Mouse (Mus musculus) gastrocnemius, postnatal 25 days (tissue): ENCODE data around the gene Cfap61. TPM values are rescaled to one million over a fixed set of nuclear protein-coding genes. Genes with fewer than 3 reads are reported as not detected.
"Not testable (repeated sequence)": the region's sequence is repeated elsewhere in the genome, so short reads cannot be mapped to it uniquely, and the experiment has no call there.

Source experiments
- DNase-seq: peaks from one replicate; pipeline ENCODE4 v3.0.0; 2022
- long read RNA-seq, 2 experiments: library from polyadenylated mRNA; stranded (forward); transcript quantifications; one replicate each; pipeline ENCODE4 v2.0.0; 2021
- total RNA-seq, 2 experiments: library from RNA; stranded (reverse); gene quantifications; 1 replicate in 1 of 2; 2 replicates in 1 of 2; pipeline ENCODE4 v1.2.3; 2021

Cfap61 gene
- not detected for total RNA-seq
- long read RNA-seq, experiment 1, result 0 reads
- long read RNA-seq, experiment 2, result 0 reads

DNA sequence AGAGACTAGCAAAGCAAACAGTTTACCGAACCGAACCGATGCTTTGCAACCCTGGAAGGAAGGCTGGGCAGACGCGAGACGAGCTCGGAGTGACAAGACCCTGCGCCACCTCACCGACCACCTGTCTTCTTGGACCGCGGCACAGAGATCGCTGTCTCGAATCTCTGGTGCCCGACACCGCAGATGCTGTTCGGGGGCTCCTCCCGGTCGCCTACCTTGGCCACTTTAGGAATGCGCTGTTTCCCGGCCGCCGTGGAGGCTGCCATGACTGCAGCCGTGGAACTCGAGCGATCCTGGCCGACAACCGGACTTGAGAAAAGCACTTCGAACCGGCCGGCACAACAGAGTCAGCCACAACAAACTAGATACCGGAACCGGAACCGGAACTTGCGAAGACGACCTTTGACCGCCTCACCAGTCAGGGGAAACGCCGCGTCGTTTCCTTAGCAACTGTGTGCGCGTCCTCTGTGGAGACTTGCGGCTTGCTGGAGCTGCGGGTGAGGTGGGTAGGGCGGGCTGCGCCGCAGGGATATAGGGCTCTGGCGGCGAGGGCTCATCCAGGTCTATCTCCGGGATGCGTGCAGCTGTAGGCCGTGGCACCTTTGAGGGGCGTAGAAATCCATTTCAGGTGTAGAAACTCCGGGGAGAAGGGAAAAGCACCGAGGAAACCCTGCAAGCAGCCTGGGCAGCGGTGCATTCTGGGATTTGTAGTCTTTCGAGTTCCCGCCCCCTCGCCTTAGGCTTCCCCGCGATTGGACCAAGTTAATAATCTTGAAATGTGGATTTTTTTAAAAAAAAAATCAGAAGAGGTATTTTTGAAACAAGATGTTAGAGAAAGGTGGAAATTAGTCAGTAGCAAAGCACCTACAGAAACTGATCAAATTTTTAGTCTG is at the start of gene Cfap61, which contains the start of gene Crnkl1:
Gene Cfap61, plus strand, starts transcription at position 446 of the 893 bp plus-strand sequence.
Gene Crnkl1, minus strand, starts transcription at position 676 of the 893 bp plus-strand sequence.
- peak; percentile 90 for DNase-seq

DNA sequence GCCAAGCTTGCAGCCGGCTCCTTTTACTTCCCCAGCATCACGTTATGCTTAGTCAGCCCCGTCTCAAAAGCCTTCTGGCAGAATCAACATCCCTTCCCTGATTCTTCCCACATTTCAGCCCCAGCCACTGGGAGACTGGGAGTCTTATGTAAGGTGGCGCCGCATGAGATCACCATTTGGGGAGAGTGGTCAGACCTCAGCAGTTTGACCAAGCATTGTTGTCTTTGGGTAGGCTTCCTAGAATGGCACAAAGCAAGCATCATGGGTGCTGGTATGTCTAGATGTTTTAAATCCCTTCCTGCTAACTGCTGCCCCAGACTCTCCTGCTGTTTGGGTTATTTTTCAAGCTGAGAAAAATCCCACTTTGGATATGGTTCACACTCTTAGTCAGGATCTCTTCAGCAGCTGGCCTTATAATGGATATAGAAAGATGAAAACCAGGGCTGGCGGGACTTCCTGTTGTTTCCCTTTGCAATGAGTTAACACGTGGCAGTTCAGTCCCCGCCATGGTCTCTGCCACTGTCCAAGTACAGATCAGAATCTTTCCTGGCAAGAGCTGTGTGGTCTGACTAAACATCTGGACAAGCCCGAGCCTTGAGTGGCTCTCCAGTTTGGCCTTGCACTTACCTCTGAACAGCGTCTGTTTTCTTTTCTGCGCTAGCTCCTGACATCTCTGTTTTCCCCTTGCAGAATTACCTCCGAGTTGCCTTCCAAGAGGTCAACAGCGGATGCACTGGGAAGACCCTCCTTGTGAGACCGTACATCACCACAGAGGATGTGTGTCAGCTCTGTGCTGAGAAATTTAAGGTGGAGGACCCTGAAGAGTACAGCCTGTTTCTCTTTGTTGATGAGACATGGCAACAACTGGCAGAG is 49.4 kb upstream of the Cfap61 start:
- DNase-seq, result peak; percentile 79

- DNase-seq, result peak; percentile 78
Measured at GRCm38 (mm10) chr2:145887937-145888765, 46.4 kb upstream of the Cfap61 start.

- DNase-seq, result no peak
Measured at GRCm38 (mm10) chr2:145888766-145889480, 45.7 kb upstream of the Cfap61 start.

DNA sequence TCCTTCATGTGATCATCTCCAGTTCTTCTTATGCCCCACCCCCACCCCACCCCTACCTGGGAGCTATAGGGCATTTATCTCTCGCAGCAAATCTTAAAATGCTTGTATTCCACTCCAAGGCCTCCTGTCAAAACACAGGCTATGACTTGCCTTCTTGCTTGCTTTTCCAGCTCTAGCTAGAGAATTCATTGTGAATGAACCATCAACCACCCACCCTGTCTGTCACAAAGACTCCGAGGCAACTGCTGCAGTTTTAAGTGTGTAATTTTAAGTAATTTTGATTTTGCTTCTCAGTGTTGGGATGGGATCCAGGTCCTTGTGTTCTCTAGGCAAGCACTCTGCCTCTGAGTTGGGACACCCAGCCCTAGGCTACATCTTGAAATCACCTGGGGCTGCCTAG is 44.0 kb upstream of the Cfap61 start:
- DNase-seq, result no peak

DNA sequence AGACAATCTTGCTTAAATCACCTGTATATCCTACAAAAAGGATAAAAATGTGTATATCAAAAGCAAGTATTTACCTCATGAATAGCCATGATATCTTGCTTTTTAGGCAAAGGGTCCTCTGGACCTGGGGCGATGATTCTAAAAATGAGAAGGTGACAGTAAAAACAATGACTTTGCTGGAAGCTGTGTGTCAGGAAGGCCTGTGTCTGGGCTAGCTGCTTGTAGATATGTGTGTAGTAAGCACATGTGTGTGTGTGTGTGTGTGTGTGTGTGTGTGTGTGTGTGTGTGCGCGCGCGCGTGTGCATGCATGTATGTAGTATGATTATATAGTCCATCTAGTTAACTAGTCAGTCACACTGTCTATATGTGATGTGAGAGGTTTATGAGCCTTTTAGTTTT is 40.8 kb upstream of the Cfap61 start:
- no peak for DNase-seq

GRCm38 (mm10) chr2:145898106-145898505 is 36.5 kb upstream of the Cfap61 start:
- no peak for DNase-seq

GRCm38 (mm10) chr2:145900318-145900717 is 34.3 kb upstream of the Cfap61 start:
- not testable (repeated sequence) for DNase-seq

DNA sequence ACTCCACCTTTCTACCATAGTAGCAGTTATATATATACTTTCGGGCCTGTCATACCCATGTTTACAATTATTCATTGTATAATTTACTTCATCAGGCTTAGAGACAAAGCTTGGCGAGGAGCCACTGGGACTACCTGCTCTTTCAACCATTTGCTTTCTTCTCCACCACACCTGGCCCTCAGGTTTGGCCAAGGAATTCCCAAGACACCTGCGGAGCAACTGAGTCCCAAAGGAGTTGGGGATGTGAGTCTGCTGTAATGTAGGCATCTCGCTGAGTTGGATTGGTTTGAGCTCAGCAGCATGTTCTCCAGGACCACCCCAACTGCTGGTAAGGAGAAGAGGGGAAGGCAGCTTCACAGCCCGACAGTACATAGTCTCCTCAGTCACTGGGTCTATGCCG is 32.7 kb upstream of the Cfap61 start, which contains the start of gene Naa20:
Gene Naa20, plus strand, starts transcription at position 239 of the 400 bp plus-strand sequence.
- no peak for DNase-seq

DNA sequence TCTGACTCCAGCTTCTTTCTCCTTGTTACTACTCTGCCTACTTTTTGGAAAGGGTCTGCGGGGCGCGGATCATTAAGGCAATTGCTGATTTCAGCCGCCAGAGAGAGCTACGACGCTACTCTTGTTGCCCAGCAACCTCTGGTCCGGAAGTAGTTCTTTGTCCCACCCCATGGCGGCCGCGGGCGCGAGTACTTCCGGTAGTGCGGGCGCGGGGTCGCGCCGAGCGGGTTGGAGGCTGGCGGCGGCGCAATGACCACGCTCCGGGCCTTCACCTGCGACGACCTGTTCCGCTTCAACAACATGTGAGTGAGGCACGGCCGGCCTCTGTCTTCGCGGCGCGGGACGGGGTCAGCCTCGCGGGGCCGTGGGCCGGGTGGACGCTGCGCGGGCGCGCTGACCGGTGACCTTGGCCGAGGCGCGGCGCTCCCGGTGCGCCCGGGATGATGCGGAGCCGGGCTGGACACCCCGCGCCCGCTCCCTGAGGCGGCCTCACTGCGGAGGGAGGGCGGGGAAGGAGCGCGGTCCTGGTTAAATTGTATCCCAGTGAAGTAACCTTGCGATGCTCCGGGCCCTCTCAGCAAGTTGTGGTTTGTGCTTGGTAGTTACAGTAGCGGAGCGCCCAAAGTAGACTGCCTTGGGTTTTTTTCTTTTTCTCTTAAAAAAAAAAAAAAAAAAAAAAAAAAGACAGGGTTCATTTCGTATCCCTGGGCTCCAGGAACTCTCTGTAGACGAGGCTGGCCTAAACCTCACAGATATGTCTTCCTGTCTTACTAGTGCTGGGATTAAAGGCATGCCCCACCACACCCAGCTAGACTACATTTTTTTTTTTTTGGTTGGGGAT is 31.3 kb upstream of the Cfap61 start:
- DNase-seq, result peak; percentile 86

GRCm38 (mm10) chr2:145903983-145904616 is 30.5 kb upstream of the Cfap61 start:
- no peak for DNase-seq

DNA sequence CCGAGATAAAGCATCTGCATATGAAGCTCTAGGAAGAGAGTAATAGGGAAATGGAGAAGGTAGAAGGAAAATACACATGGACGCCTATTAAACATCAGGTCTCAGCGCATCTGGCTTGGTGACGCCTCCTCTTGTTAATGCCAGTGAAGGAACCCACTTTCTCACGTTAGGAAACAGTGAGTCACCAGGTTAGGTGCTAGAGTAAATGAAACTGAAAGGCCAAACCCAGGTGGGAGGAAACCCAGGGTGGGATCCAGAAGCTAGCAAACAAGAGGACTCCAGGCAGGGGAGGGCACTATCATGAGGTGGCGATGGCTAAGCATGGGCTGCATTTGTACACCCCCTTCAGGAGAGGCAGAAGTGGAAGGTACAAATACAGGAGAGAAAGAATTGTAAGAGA is 29.4 kb upstream of the Cfap61 start:
- DNase-seq, result no peak

GRCm38 (mm10) chr2:145905884-145906283 is 28.7 kb upstream of the Cfap61 start:
- DNase-seq, result not testable (repeated sequence)

- DNase-seq, result no peak
Measured at GRCm38 (mm10) chr2:145920941-145921650, 13.5 kb upstream of the Cfap61 start.

GRCm38 (mm10) chr2:145936975-145937374 is 2.4 kb downstream of the Cfap61 start:
- DNase-seq, result no peak

DNA sequence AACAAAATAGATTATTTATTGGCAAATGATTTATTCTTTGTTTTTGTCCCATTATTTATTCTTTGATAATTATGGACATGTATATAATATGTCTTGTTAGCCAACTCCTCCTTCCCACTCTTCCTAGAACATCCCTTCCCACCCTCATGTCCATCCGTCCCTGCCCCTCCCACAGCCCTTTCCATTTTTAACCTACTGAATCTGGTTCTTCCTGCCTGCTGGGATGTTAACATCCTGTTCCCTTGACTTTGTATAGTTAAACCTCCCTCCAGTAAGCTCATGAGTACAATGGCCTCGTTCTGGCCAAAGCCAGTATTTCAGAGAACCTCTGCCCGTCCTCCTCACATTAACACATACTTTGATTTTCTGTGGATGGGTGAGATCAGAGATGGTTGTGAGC is 6.8 kb downstream of the Cfap61 start:
- no peak for DNase-seq

- DNase-seq, result no peak
Measured at GRCm38 (mm10) chr2:145944286-145944685, 9.7 kb downstream of the Cfap61 start.

DNA sequence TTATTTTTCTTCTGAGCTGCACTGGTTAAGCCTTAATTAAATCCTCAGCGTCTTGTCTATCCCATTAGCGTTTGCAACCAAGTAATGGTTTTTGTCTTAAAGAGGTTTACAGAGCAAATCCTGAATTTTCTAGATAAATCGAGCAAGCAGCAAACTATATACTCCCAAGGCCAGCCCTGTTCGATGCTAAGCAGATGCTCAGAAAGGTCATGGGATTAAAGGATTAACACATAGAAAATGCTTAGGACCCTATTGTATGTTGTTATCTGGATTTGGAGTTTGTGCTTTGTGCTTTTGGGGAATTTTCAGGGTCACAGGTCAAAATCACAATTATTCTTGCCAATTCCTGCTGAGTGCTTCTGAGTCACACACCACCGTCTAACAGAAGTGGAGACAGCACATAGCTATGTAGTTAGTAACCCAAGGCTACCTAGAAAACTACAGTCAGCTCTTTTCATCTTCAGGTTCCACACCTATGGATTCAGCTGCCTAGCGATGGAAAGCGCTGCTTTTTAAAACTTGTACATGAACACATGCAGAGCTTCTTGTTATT is 13.9 kb downstream of the Cfap61 start:
- DNase-seq, result no peak
